Mouse (Mus musculus): ENCODE data around the gene Rprd2. TPM values are rescaled to one million over a fixed set of nuclear protein-coding genes. Genes with fewer than 3 reads are reported as not detected.
"Not testable (repeated sequence)": the region's sequence is repeated elsewhere in the genome, so short reads cannot be mapped to it uniquely, and the experiment has no call there.

Rprd2 gene
- total RNA-seq, 2 experiments from 2014 or later: 68.5 to 71.8 TPM

DNA sequence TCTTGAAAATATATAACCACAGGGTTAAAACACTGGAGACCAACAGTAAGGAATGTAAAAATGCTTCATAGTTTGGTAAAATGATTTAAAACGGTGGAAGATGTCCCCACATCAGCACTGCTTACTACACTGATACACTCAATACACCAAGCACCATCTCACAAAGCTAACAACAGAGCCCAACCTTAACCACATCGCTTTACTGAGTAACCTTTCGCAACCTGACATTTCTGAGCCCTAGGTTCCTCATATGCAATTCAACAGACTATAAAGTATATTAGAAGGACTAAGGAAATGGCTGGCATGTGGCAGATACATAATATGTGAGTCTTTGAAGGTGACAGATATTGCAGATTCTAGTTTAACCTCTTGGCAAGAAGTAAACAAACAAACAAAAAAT, 2.0 kb downstream of the Rprd2 start:
- DNase-seq: no peak

DNA sequence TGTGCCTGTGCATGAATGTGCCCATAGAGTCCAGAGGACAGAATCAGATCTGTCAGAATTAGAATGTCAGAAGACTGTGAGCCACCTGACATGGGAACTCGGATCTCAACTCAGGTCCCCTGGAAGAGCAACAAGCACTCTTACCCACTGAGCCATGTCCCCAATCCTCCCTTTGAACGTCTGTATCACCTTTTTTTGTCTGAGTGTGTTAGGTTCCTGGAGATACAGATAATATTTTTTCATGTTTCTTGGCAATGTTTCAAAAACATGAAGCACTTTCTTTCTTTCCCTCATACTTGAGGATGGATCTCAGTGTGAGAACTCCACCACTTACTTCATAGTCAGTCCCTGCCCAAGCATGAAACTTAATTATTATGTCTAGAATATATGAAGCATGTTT, 10.3 kb downstream of the Rprd2 start:
- DNase-seq: no peak

DNA sequence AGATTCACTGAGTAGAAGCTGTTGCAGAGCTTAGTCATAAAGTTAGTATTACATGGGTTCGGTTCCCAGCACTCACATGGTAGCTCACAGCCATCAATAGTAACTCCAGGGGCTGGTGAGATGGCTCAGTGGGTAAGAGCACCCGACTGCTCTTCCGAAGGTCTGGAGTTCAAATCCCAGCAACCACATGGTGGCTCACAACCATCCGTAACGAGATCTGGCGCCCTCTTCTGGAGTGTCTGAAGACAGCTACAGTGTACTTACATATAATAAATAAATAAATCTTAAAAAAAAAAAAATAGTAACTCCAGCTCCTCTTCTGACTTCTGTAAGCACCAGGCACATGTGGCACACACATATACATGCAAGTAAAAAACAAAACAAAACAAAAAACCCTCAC, 11.0 kb downstream of the Rprd2 start:
- not testable (repeated sequence) for DNase-seq

DNA sequence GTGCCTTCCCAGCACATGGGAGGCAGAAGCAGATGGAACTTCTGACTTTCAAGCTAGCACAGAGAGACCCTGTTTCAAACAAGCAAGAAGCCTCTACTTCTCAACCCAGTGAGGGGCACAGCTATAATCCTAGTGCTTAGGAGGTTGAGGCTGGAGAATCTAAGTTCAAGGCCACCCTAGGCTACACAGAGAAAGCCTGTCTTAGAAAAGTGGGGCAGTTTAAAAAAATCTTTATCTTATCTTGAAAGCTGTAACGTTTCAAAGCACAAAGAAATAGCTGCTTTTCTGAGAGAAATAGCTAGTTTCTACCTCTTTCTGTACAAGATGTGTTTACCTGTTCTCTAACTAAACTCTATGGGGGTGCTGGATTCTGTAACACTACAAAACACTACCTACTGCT, 12.0 kb downstream of the Rprd2 start:
- no peak for DNase-seq

DNA sequence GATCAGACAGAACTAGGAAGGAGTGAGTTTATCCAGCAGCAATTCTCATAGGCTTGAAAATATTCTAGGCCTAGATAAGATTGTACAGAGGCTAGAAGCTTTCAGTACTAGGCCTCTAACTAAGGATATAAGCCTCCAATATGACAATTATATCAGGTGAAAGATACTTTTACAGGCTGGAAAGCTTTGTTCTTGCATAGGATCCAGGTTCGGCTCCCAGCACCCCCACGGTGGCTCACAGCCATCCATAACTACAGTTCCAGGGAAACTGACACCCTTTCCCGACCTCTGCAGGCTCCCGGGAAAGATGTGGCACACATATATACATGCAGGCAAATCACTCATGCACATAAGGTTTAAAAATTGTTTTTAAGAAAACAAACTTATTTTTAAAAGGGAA, 14.8 kb downstream of the Rprd2 start:
- no peak for DNase-seq

DNA sequence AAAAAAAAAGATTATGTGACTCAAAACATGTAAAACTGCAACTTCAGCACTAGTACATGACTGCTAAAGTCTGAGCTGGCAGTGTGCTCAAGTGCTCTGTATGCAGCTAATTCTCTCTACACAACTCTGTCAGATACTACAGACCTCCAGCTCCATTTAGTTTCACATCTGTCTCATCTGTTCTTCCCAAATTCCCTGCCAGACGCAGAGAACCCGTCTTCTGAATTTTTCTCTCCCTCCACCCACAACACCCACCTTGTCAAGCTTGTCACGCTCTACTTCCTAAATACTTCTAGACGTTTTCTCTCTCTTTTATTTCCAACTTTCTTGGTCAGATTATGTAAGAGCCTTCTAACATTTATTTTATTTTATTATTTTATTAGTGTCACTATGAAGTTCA, 19.9 kb downstream of the Rprd2 start:
- DNase-seq: no peak

DNA sequence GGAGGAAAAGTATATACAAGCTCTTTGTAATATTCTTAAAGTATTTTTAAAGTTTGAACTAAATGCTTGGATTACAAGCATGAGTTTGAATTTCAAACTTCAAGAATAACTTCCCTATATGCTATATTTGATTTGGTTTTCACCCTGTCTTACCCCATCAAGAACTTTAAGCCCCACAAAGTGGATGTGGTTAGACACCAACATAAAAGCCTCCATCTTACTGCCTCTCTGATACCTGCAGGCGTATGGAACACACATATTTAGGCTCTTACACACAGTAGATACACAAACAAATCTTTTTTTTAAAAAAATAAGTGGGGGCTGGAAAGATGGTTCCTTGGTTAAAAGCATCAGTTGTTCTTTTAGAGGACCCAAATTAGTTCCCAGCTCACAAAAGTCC, 24.4 kb downstream of the Rprd2 start:
- no peak for DNase-seq

DNA sequence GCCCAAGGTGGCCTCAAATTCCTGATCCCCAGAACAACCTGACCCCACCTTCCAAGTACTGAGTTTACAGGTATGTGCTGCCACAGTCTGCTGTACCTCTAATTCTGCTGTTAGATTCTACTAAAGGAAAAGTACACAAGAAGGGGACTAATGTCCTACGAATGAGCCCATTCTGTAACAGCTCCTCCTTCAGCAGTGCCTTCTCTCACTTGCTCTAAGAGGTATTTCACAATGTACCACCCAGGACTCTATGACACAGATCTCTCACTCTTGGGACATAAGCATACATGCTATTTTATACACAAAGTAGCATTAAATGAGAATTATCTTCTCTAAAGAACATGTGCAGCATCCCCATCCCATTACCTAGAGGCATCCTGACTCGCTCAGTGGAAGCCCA, 25.0 kb downstream of the Rprd2 start:
- no peak for DNase-seq

DNA sequence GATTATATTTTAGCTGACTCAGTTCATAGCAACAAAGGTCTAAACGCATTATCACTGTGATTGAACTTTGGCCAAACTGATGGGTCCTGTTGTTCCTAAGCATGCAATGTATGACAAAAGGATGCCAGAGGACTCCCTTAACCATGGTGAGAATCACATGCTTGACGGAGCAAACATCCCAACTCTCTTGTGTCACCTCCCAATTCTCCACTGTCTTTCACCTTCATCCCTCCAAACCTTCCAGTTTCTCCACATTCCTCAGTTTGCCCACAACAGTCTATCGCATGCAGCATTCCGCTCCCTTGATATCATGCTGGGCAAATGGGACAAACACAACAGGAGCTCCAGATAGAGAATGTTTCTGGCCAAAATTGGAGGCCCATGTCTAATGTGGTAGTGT, 33.2 kb downstream of the Rprd2 start:
- DNase-seq: no peak

DNA sequence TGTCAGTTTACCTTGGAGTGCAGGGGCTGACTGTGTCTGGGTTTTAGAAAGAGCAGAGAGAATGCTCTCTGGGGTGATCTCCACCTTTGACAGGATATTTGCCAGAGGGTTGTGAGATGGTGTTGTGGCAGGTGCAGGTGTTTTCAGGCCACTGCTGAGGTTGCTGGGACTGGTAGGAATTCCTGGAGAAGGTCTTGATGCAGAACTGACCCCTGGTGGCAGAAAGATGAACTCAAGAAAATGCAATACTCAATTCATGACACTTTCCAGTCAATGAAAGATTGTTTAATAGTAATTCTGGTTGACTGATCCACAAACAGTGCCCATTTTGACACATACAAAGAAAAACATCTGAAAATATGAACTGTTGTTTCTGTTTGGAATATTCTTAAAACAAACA, 46.7 kb downstream of the Rprd2 start:
- no peak for DNase-seq

DNA sequence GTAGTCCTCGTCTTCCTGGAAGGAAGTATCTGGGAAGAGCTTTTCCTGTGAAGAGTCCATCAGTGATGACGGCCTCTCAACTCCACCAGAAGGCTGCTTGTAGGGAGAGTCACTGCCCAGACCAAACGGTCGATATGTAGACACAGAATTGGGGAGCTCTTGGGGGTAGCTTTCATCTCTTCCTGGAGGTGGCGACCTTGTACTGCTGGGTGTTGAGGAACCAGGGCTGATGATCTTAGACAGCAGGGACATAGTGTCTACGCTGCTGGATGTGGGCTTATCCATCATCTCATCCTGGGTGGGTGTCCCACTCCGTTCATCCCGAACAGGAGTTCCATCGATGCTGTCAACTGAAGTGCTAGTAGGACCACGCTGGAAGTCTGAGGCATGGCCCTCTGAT, 53.1 kb downstream of the Rprd2 start:
- DNase-seq: no peak

DNA sequence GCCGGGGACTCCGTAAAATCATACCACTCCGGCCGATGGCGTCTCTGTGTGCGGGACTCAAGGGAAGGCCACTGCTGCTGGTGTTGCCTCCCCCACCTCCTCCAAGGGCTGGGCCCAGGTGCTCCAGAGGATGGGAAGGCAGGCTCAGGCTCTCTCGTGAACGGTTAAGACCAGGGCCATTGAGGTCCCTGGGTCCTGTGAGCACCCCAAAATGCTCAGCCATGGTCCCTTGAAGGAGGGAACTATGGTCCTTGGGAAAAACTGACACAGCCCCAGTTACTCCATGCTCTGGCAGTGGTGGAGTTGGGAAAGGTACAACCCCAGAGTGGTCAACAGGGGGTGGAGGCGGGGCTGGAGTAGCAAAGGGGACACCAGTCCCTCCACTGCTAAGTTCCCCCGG, 54.9 kb downstream of the Rprd2 start:
- no peak for DNase-seq

DNA sequence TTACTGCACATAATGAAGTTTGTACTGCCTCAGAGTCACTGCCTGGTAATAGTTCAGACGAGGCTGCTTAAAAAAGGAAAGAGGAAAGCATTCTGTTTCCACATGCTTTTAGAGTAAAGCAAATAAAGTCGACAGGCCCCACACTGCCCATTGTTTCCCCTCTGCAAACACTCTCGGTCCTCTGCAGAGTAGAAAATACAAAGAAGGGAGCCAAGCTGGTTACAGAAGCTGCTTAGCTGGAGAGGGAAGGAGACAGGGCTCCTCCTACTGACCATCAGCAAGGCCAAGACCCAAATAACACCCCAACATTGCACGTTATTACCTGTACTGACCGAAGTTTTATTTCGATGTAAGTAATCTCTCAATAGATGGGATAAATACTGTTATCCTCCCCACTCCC, 55.7 kb downstream of the Rprd2 start:
- no peak for DNase-seq

DNA sequence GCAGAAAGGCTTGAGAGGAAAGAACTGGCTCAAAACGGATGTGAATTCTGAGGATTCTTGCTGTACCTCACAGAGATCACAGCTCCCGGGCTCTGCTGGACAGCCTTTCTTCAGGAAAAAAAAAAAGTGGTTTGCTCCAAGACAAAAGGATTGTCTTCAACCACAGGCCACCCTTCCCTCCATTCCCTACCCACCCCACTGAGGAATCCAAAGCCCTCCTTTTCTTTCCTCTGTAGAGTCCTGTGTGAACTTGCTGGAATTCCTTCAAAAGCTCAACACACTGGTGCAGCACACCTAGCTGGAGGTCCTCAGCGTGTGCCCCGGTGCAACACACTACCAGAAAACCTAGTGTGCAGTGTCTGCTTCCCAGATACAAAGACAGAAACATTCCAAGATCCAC, 56.9 kb downstream of the Rprd2 start:
- DNase-seq: no peak

DNA sequence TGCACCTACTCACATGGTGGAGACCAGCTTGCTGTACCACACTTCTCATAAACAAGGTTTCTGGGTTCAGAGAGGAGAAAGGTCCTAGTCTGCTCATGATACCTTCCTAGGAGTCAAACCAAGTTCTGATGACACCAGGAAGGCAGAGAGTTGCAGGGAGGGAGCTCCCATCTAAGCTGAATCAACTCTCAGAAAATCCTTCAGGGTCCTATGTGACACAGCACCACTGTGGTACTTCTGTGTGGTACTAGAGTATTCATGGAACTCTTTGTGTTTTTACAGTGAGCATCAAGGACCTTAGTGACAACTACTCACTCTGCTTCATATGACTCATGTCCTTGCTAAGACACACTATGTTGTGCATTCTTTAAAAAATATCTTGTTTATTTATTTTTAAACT, 58.0 kb downstream of the Rprd2 start:
- no peak for DNase-seq

DNA sequence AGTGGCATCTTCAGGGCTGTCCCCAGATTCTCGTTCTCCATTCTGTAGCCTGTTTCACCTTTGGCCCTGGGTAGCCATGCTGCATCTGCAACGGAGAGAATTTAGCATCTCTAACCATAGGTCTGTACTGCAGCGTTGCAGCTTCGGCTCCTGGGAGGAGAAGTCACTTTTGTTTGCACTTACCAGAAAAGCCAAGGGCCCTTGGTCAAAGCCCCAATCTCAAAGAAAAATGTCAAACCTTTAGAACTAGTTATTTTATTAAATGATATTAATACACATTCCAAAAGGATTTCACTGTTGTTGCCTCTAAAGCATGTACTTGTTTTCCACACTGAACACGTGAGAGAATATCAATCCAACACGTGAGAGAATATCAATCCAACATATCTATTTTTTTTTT, 58.6 kb downstream of the Rprd2 start, which contains the start of gene Tars2:
TSS of gene Tars2 (minus strand) at position 101 of the 400 bp plus-strand sequence.
- DNase-seq: no peak

DNA sequence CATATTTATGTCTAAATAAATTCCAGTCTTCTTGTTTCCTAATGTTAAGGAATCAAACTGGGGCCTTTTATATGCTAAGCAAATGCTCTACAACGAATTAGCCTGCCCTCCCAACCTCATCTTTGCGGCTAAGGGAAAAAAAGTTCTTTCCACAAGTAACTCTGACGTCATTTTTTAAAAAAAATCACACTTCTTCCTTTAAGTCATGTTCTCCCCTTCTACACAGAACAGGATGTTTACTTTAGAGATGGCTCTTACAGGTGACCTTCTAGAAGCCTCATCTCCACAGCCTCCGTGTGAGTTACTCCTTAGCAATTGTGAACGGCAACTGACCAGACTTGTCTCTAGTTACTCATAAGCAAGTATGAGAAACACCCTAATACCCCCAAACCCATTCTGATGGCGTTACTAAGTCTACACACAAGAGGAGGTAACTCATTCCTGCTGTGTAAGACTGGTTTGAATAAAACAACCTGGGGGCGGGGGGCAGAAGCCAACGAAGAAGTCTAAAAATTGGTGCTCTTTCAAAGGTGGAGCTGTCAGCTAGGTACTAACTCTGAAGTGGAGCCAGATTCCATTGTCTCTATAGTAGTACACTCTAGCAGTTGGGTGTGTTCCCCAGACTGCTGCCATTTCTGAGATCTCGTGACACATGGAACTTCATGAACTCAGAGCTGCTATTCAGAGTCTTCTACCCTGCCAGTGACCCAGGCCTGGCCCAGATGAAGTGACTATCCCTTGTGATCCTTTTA, 60.0 kb downstream of the Rprd2 start:
- no peak for DNase-seq

DNA sequence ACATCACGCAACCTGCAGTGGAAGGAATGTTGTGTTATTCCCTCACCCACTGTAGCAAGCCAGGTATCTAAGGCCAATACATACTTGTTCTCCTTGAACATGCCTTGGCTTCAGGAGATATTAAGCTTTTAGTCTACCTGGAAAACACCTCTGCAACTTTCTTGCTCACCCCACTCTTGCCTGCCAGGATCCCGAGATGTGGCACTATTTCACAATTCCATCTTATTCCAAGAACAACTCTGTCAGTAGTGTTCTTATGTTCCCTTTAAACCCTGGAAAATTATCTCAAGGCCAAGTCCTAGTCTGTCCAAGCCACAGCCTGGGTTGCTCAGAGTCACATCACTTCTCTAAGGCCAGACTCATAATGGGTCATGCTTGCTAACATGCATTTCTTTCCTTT, 61.9 kb downstream of the Rprd2 start:
- no peak for DNase-seq

DNA sequence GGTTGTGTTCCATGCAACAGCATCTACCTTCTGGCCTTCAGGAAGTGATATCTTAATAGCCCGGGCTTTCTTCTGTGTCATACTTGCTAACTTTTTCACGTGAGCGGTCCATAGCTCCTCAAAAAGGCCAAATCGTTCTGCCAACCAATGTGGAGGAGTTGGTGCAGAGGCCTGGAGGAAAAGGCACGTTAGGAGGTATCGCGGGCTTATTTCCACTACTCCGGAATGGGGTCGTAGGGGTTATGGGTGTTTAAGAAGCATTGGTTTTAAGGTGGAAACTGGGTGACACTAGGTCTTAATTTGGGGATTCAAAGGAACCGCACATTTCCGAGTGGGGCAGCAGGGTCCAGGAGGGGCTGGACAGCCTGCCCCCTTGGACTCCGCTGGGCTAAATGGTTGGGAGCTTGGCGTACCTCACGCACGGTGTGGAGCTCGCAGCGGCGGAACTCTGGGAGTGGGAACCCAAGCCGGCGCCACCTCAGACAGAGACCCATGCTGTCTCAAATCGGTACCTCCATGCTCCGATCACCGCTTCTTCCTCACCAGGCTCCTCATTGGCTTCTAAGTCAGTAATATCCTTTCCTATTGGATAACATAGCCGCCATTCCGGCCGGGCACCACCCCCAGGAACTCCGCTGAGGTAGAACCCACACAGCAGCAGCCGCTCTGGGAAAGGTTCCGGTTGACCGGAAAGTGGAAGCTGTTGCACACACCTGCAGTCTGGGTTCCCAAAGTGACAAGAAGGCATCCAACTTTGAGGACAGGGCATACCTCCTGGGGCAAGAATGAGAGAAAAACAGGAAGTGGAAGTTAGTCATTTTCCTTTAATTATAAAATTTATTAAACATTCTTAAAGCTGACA, 64.1 kb downstream of the Rprd2 start:
- DNase-seq: peak; percentile 92 to 94

DNA sequence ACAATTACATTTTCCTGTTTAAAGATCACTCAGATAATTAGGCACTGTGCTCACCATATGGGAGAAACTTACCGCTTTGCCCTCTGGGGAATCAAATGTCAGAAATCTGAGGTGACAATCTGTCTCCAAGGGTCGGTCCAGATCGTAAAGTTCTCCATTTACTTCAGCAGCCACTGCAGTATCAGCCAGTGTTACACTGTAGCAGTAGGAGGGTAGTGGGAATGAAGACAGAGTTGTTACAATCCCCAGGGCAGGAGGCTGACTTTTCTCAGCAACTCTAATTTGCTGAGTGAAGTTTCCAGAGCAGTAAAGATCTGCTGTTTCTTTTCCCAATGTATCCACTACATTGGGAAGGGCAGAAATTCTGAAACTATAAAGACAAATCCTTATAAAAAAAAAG, 65.7 kb downstream of the Rprd2 start:
- DNase-seq: no peak

DNA sequence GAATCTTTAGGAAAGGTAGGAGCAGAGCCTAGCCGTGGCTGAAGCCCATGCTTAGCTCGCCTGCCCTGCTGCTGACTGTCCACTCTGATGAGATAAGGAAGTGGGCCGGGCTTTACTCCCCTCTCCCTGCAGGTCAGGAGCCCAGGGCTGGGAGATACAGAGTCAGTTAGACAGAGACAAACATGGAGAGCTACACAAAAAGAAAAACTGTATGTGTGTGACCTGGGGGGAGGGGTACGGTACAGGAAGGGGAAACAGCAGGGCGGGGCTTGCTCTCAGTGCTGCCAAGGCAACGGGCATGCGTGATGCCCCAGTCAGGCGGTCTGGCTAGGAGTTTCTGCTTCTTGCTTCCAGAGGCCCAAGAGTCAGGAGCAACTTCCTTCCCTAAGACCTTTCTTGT, 78.3 kb downstream of the Rprd2 start:
- DNase-seq: no peak

DNA sequence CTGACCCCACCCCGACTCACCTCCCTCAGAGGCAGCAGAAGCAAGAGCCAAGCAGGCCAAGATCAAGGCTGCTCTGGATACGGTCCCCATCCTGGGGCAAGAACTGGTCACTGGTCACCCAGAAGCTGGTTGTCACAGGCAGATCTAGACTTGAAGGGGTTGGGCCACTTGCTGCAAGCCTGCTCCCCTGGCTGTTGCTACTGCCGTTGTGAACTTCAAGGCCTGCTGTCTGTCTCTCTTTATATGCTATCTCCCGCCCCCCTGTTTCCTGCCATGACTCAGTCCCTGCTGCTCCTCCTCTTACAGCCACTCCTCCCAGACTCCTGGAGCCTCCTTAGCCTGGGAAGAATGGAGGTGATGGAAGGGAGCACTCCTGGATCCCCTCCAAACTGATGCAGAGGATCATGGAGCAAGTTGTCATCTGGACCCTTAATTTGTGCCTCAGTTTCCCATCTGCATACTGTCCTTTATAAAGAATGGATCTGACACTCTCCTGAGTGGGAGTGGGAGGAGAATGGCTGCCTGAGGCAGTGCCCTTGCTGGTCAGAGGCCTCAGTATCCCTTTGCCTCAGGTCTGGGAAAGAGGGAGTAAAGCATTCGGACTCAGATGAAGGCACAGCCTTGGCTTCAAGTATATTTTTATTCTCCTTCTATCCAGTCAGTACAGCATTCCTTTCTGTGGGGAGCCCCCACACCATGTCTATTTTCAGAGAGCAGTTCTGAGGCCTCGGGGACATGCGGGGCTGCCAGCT, 79.1 kb downstream of the Rprd2 start, which contains the start of gene Ecm1:
TSS of gene Ecm1 (minus strand) at position 217 of the 752 bp plus-strand sequence.
- peak in 1 of 2 experiments; percentile 26 for DNase-seq

DNA sequence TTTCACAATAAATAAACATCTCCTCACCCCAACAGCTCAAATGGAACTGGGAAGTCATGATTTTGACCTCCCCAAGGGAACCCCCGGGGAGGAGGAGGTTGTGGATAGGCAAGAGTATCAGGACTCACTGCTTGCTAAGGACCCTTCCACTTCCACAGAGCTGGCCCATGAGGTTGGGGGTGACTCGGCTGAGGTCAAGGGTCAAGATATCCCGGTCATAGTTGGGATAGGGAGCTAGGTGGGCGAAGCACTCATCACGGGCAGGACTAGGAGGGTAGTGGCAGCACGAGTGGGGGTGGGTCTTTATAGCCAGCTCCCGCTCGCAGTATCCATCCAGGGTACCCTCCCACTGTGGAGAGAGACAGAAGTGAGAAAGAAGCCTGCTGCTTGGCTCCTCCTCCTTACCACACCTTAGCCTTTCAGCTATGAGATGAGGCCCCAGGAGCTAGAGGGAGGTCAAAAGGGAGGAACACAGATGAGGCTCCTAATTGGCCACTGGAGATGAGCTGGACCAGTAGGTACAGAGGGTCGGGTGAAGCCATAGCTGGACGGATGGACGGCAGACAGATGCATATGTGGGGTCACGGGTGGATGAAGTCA, 83.5 kb downstream of the Rprd2 start:
- DNase-seq: no peak
